ENCODE assay signal across 20 mouse cellular contexts in the genomic region with DNA sequence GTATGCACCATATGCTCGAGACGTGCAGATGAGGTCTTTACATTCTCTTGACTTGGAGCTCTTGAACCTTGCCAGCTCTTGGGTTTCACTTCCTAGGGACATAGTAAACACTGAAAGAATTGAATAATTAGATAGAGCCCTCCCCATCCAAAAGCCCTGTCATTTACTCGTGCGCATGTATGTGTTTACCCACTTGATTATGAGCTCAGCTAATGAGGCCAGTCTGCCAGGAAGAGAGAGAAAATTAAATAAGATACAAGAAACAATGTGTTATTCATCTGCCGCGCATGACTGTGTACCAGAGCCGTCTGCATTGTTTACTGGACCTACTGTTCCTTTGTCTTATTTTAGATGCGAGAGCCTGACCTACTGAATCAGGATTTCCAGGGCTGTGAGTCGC. TPM values are rescaled to one million over a fixed set of nuclear protein-coding genes. Genes with fewer than 3 reads are reported as not detected.
DNase-seq lines count a peak whose midpoint lies in the region; ATAC-seq lines count a peak whose summit lies in the region.
"Had no signal": no experiment of that assay in that cellular context is flagged by ENCODE, and none has a peak within 500 bp of the region (broad histone marks: within the 10 kb centered on the region; RNA-seq: fewer than 3 reads in every experiment).

No protein-coding gene starts in this region.

- H3K27ac ChIP-seq in lung, embryonic 15.5 days = peak overlapping the region; percentile 24; the same call in 1 of the 2 replicates
- H3K27ac ChIP-seq: hindbrain, embryonic 15.5 days; kidney, embryonic 15.5 days; limb, embryonic 15.5 days; midbrain, embryonic 15.5 days had no signal

- peak; percentile 77 for DNase-seq in heart, adult 11 months
- no peak for DNase-seq in heart, postnatal 4 days
- DNase-seq in right cerebral cortex, adult 18-20 months = peak; percentile 1
- no peak for DNase-seq in right cerebral cortex, postnatal 25 days
- DNase-seq in retina, embryonic 14.5 days (ENCODE audit: low spot score) = peak; percentile 17
- no peak for DNase-seq in embryo, embryonic 9.5 days (ENCODE audit: extremely low spot score)
- DNase-seq: adrenal gland, postnatal 10 days; cerebellum, adult 11-12 months; embryo, embryonic 11 days; heart, postnatal 36 days had no signal

- H3K27me3 ChIP-seq in lung, embryonic 15.5 days = no peaks in the 10 kb centered on the region
- H3K27me3 ChIP-seq: heart, embryonic 12.5 days; hindbrain, embryonic 15.5 days; kidney, embryonic 15.5 days; limb, embryonic 15.5 days; midbrain, embryonic 15.5 days had no signal

- H3K4me2 ChIP-seq in lung, embryonic 15.5 days = no peak overlapping the region
- H3K4me2 ChIP-seq: heart, embryonic 12.5 days; hindbrain, embryonic 15.5 days; kidney, embryonic 15.5 days; limb, embryonic 15.5 days; midbrain, embryonic 15.5 days had no signal

- no peak for ATAC-seq in lung, embryonic 15.5 days (ENCODE audit: borderline replicate concordance, extremely low read depth, low FRiP score, low TSS enrichment)
- ATAC-seq in cerebellum, adult (ENCODE audit: insufficient number of reproducible peaks, low FRiP score, low TSS enrichment) = no peak
- ATAC-seq: intestine, embryonic 16.5 days; midbrain, embryonic 15.5 days had no signal

- no peak overlapping the region for H3K4me3 ChIP-seq in lung, embryonic 15.5 days
- H3K4me3 ChIP-seq: heart, embryonic 12.5 days; hindbrain, embryonic 15.5 days; kidney, embryonic 15.5 days; limb, embryonic 15.5 days; megakaryocyte, embryonic 14.5 days; midbrain, embryonic 15.5 days; myocyte had no signal

- no peaks in the 10 kb centered on the region for H3K9me3 ChIP-seq in lung, embryonic 15.5 days
- H3K9me3 ChIP-seq: hindbrain, embryonic 15.5 days; kidney, embryonic 15.5 days; limb, embryonic 15.5 days; midbrain, embryonic 15.5 days had no signal

- WGBS in lung, embryonic 15.5 days = 52% methylated on average over 9 of the region's 9 CpGs

- H3K4me1 ChIP-seq in lung, embryonic 15.5 days = no peaks in the 10 kb centered on the region
- H3K4me1 ChIP-seq: hindbrain, embryonic 15.5 days; limb, embryonic 15.5 days; midbrain, embryonic 15.5 days had no signal

- no peaks in the 10 kb centered on the region for H3K36me3 ChIP-seq in lung, embryonic 15.5 days
- H3K36me3 ChIP-seq: heart, embryonic 12.5 days; hindbrain, embryonic 15.5 days; kidney, embryonic 15.5 days; limb, embryonic 15.5 days; midbrain, embryonic 15.5 days had no signal

- no peak overlapping the region for H3K9ac ChIP-seq in lung, embryonic 15.5 days
- H3K9ac ChIP-seq: heart, embryonic 12.5 days; hindbrain, embryonic 15.5 days; kidney, embryonic 15.5 days; limb, embryonic 15.5 days; midbrain, embryonic 15.5 days had no signal

RNA-seq across cellular contexts. Expression of a gene that starts 10.5 kb away (rescaled TPM):
- total RNA-seq in heart, postnatal 4 days (2021) = 10 to 100 TPM; 27.8 to 29.0 TPM
- 24.6 and 27.2 TPM in 2 replicates for polyA plus RNA-seq in lung, embryonic 15.5 days (2015; fragmentation: Nextera tagmentation; extraction: Ambion mirVana)

Comparison
In these comparisons a context has a peak if more than half of its experiments do, and no peak if none do; other contexts are left out.
1. DNase-seq: peak in heart, adult 11 months (single experiment), right cerebral cortex, adult 18-20 months (single experiment) and retina, embryonic 14.5 days (single experiment); none in heart, postnatal 4 days (single experiment), right cerebral cortex, postnatal 25 days (single experiment) and embryo, embryonic 9.5 days (single experiment).